Mouse (Mus musculus): ENCODE measurements around the gene Gm17555.

GRCm38 (mm10) chr2:126171427-126171826 is 43.5 kb upstream of the Gm17555 start:
- TF ChIP-seq CTCF (IDR thresholded peaks at IDR 0.05; ENCODE audit: extremely low read depth, insufficient read depth, low read length) (no peak), POLR2A (IDR thresholded peaks at IDR 0.05; ENCODE audit: extremely low read depth, insufficient read depth, low read length) (no peak)
